14 mouse cellular contexts compared by ENCODE assay signal in genomic region chr5:135742156-135742555, GRCm38 (mm10). TPM values are rescaled to one million over a fixed set of nuclear protein-coding genes. Genes with fewer than 3 reads are reported as not detected.
DNase-seq lines count a peak whose midpoint lies in the region; ATAC-seq and TF ChIP-seq lines count a peak whose summit lies in the region.
"Had no signal": no experiment of that assay in that cellular context is flagged by ENCODE, and none has a peak within 500 bp of the region (broad histone marks: within the 10 kb centered on the region; RNA-seq: fewer than 3 reads in every experiment).

No protein-coding gene starts in this region.

- H3K4me2 ChIP-seq in intestine, embryonic 14.5 days (ENCODE audit: low read length) = no peak overlapping the region
- H3K4me2 ChIP-seq in intestine, embryonic 16.5 days (ENCODE audit: low read depth, low read length) = no peak overlapping the region

- peaks cover 21% of the 10 kb centered on the region; the same call in 1 of the 2 replicates for H3K36me3 ChIP-seq in intestine, embryonic 14.5 days (ENCODE audit: control insufficient read depth, insufficient read depth, low read length)
- H3K36me3 ChIP-seq in intestine, embryonic 16.5 days (ENCODE audit: control insufficient read depth, insufficient read depth, low read length) = no peaks in the 10 kb centered on the region
- H3K36me3 ChIP-seq in MEL (ENCODE audit: control insufficient read depth in 1 of 2, insufficient read depth in 2 of 2, low read length in 2 of 2) = no peaks in the 10 kb centered on the region

- H3K27ac ChIP-seq in intestine, embryonic 14.5 days (ENCODE audit: low read depth) = no peak overlapping the region
- no peak overlapping the region for H3K27ac ChIP-seq in intestine, embryonic 16.5 days (ENCODE audit: low read length)
- no peak overlapping the region for H3K27ac ChIP-seq in MEL (ENCODE audit: control insufficient read depth, low read depth, low read length)

- H3K9ac ChIP-seq in intestine, embryonic 14.5 days (ENCODE audit: low read length) = no peak overlapping the region
- H3K9ac ChIP-seq in intestine, embryonic 16.5 days (ENCODE audit: low read depth, low read length) = no peak overlapping the region
- H3K9ac ChIP-seq in MEL (ENCODE audit: control insufficient read depth, low read depth, low read length, poor library complexity, severe bottlenecking) = no peak overlapping the region

- TF ChIP-seq RAD21 in MEL (IDR thresholded peaks at IDR 0.05; ENCODE audit: low read depth, low read length) = no peak

- ATAC-seq in intestine, embryonic 14.5 days (replicated peaks; ENCODE audit: low FRiP score, low TSS enrichment, low read depth) = no peak
- ATAC-seq in intestine, embryonic 16.5 days = no peak

- WGBS in intestine, embryonic 14.5 days = 55% methylated on average over 10 of the region's 10 CpGs
- 58% methylated on average over 10 of the region's 10 CpGs for WGBS in intestine, embryonic 16.5 days

- TF ChIP-seq POLR2A in MEL (IDR thresholded peaks at IDR 0.05; ENCODE audit: control insufficient read depth in 1 of 2, insufficient read depth in 1 of 2, low read depth in 1 of 2, low read length in 2 of 2, poor library complexity in 1 of 2) = no peak

- no peaks in the 10 kb centered on the region for H3K9me3 ChIP-seq in intestine, embryonic 14.5 days (ENCODE audit: control insufficient read depth, low read length)
- H3K9me3 ChIP-seq in intestine, embryonic 16.5 days (ENCODE audit: control insufficient read depth, low read length) = no peaks in the 10 kb centered on the region
- no peaks in the 10 kb centered on the region for H3K9me3 ChIP-seq in MEL (replicated peaks; ENCODE audit: insufficient read depth, low read length)

- H3K4me1 ChIP-seq in intestine, embryonic 14.5 days (replicated peaks; ENCODE audit: control insufficient read depth, insufficient read depth, low read length) = 0 out of 2 replicates have a peak, but pooled peaks cover 8% of the 10 kb centered on the region
- peaks cover 14% of the 10 kb centered on the region for H3K4me1 ChIP-seq in intestine, embryonic 16.5 days (ENCODE audit: control insufficient read depth, insufficient read depth, low read length)
- peaks cover 3 to 10% of the 10 kb centered on the region in 2 experiments; a peak in 3 of 4 replicates for H3K4me1 ChIP-seq in MEL (ENCODE audit: control insufficient read depth in 1 of 2, insufficient read depth in 2 of 2, low read length in 2 of 2)

- H3K4me3 ChIP-seq in intestine, embryonic 14.5 days (ENCODE audit: low read depth, low read length) = no peak overlapping the region
- H3K4me3 ChIP-seq in intestine, embryonic 16.5 days (ENCODE audit: low read length) = no peak overlapping the region
- H3K4me3 ChIP-seq in MEL (ENCODE audit: control insufficient read depth in 1 of 2, insufficient read depth in 1 of 2, low read depth in 2 of 2, low read length in 2 of 2) = no peak overlapping the region
- H3K4me3 ChIP-seq: erythroblast, embryonic 14.5 days had no signal

- no peak for TF ChIP-seq CTCF in MEL (IDR thresholded peaks at IDR 0.05 in 2 of 3, conservative IDR thresholded peaks at IDR 0.05 in 1 of 3; ENCODE audit: control insufficient read depth in 1 of 3, insufficient read depth in 1 of 3, low read depth in 2 of 3, low read length in 3 of 3, poor library complexity in 1 of 3, severe bottlenecking in 1 of 3)

- no peaks in the 10 kb centered on the region; the same call in 1 of the 2 replicates for H3K79me2 ChIP-seq in MEL (ENCODE audit: control insufficient read depth, insufficient read depth, low read length, poor library complexity)

- no peak for TF ChIP-seq EP300 in MEL (IDR thresholded peaks at IDR 0.05; ENCODE audit: low read depth in 1 of 2, low read length in 2 of 2)

- peak; percentile 63 for DNase-seq in intestine, embryonic 14.5 days (ENCODE audit: low spot score)
- DNase-seq in MEL (ENCODE audit: low read depth, low spot score) = peak; percentile 46
- DNase-seq in adipocyte (ENCODE audit: low spot score) = peak; percentile 64
- peak; percentile 78 to 80 for DNase-seq in kidney, postnatal 36 days
- DNase-seq in spleen, adult 18-20 months = no peak
- DNase-seq in layer of hippocampus, postnatal 10 days (ENCODE audit: low spot score in 2 of 2) = no peak
- no peak for DNase-seq in layer of hippocampus, adult 9-11 months
- DNase-seq: adrenal gland, adult 8-10 months; cerebellum, adult 9-10 months; layer of hippocampus, postnatal 36 days had no signal

- no peaks in the 10 kb centered on the region for H3K27me3 ChIP-seq in intestine, embryonic 14.5 days (replicated peaks; ENCODE audit: control insufficient read depth, insufficient read depth, low read length)
- H3K27me3 ChIP-seq in intestine, embryonic 16.5 days (replicated peaks; ENCODE audit: control insufficient read depth, insufficient read depth, low read length) = no peaks in the 10 kb centered on the region
- H3K27me3 ChIP-seq in MEL (ENCODE audit: control insufficient read depth in 1 of 2, insufficient read depth in 2 of 2, low read length in 2 of 2) = no peaks in the 10 kb centered on the region

TF ChIP-seq in MEL, 35 proteins besides CTCF, POLR2A, EP300 and RAD21:
- TF ChIP-seq HCFC1 (IDR thresholded peaks at IDR 0.05; ENCODE audit: low read depth, low read length) (no peak), MXI1 (IDR thresholded peaks at IDR 0.05; ENCODE audit: low read depth, low read length) (peak; percentile 48; the same call in 1 of the 2 replicates), NELFE (IDR thresholded peaks at IDR 0.05; ENCODE audit: low read depth, low read length) (no peak), JUND (IDR thresholded peaks at IDR 0.05; ENCODE audit: low read depth, low read length) (no peak), ZKSCAN1 (IDR thresholded peaks at IDR 0.05; ENCODE audit: low read depth, low read length) (no peak), USF2 (IDR thresholded peaks at IDR 0.05; ENCODE audit: borderline replicate concordance in 1 of 2, insufficient read depth in 1 of 2, low read depth in 1 of 2, low read length in 2 of 2) (no peak), SMC3 (IDR thresholded peaks at IDR 0.05; ENCODE audit: low read depth, low read length) (no peak), BHLHE40 (IDR thresholded peaks at IDR 0.05; ENCODE audit: borderline replicate concordance, low read depth, low read length) (no peak), SIN3A (IDR thresholded peaks at IDR 0.05; ENCODE audit: low read length) (peak; percentile 83), GATA1 (IDR thresholded peaks at IDR 0.05; ENCODE audit: low read depth, low read length) (no peak)

RNA-seq across cellular contexts. Expression of gene Tmem120a, which starts 2.1 kb away (rescaled TPM):
- 40.4 and 40.9 TPM in 2 replicates for polyA plus RNA-seq in intestine, embryonic 14.5 days (2014; fragmentation: Nextera tagmentation; extraction: Ambion mirVana)
- 65.1 and 65.8 TPM in 2 replicates for polyA plus RNA-seq in intestine, embryonic 16.5 days (2015; fragmentation: Nextera tagmentation; extraction: Ambion mirVana)
- 19.6 and 20.2 TPM in 2 replicates for total RNA-seq in MEL (2012; rRNA removed)
- 10 to 100 TPM in 1 of 2 experiments, not detected in 1; 38.8 TPM for polyA plus RNA-seq in MEL (2012; ENCODE audit: insufficient read depth in 1 of 2, insufficient read length in 2 of 2, low read depth in 1 of 2, low replicate concordance in 2 of 2, missing spikeins in 1 of 2)
- total RNA-seq in layer of hippocampus, postnatal 10 days (2021) = 10 to 100 TPM; 20.9 to 21.9 TPM

RNA-seq across cellular contexts. Expression of gene Styxl1, which starts 36.0 kb away (rescaled TPM):
- polyA plus RNA-seq in intestine, embryonic 14.5 days (2014; fragmentation: Nextera tagmentation; extraction: Ambion mirVana) = 0.28 TPM in 1 of 2 replicates, not detected in the other
- polyA plus RNA-seq in intestine, embryonic 16.5 days (2015; fragmentation: Nextera tagmentation; extraction: Ambion mirVana) = 0.21 and 0.35 TPM in 2 replicates
- total RNA-seq in MEL (2012; rRNA removed) = not detected in 2 replicates
- under 1 TPM in 1 of 2 experiments, not detected in 1; 0.17 TPM for polyA plus RNA-seq in MEL (2012; ENCODE audit: insufficient read depth in 1 of 2, insufficient read length in 2 of 2, low read depth in 1 of 2, low replicate concordance in 2 of 2, missing spikeins in 1 of 2)
- total RNA-seq in layer of hippocampus, postnatal 10 days (2021) = under 1 TPM; 0.55 to 0.87 TPM
- total RNA-seq: ES-E14; hematopoietic stem cell, adult 5-6 weeks; layer of hippocampus, postnatal 36 days had no signal
- polyA plus RNA-seq: erythroblast, embryonic 14.5 days had no signal

RNA-seq across cellular contexts. Expression of gene Mdh2, which starts 36.1 kb away (rescaled TPM):
- polyA plus RNA-seq in intestine, embryonic 14.5 days (2014; fragmentation: Nextera tagmentation; extraction: Ambion mirVana) = 597 and 634 TPM in 2 replicates
- polyA plus RNA-seq in intestine, embryonic 16.5 days (2015; fragmentation: Nextera tagmentation; extraction: Ambion mirVana) = 873 and 892 TPM in 2 replicates
- total RNA-seq in MEL (2012; rRNA removed) = 207 and 241 TPM in 2 replicates
- 1,000 to 10,000 TPM in 1 of 2 experiments, 100 to 1,000 TPM in 1; 465 to 1,097 TPM for polyA plus RNA-seq in MEL (2012; ENCODE audit: insufficient read depth in 1 of 2, insufficient read length in 2 of 2, low read depth in 1 of 2, low replicate concordance in 2 of 2, missing spikeins in 1 of 2)
- total RNA-seq in layer of hippocampus, postnatal 10 days (2021) = 100 to 1,000 TPM; 469 to 476 TPM

Comparison
In these comparisons a context has a peak if more than half of its experiments do, and no peak if none do; other contexts are left out.
1. DNase-seq: peak in intestine, embryonic 14.5 days (single experiment), MEL (single experiment), adipocyte (single experiment) and kidney, postnatal 36 days (2 of 2); none in spleen, adult 18-20 months (0 of 2), layer of hippocampus, postnatal 10 days (0 of 2) and layer of hippocampus, adult 9-11 months (single experiment).